Mouse (Mus musculus) small intestine, adult 2 months (tissue): ENCODE results near the gene Chek2. TPM values are rescaled to one million over a fixed set of nuclear protein-coding genes. Genes with fewer than 3 reads are reported as not detected.
"Not testable (repeated sequence)": the region's sequence is repeated elsewhere in the genome, so short reads cannot be mapped to it uniquely, and the experiment has no call there.

Source experiments
- H3K27ac ChIP-seq: fragments of 200-500 bp; 2 replicates; pipeline ENCODE4 v1.5.1; 2012; ENCODE audit warnings: low read depth, low read length, control low read depth, inconsistent platforms; ENCODE audit not compliant: insufficient read depth
- H3K27me3 ChIP-seq: fragments of 200-500 bp; 2 replicates; pipeline ENCODE4 v1.6.1; 2012; ENCODE audit warnings: mild to moderate bottlenecking, moderate library complexity, low read length, inconsistent platforms; ENCODE audit not compliant: control insufficient read depth, insufficient read depth
- H3K36me3 ChIP-seq: fragments of 200-500 bp; 2 replicates; pipeline ENCODE4 v1.6.1; 2012; ENCODE audit warnings: mild to moderate bottlenecking, low read length, control low read depth, inconsistent platforms; ENCODE audit not compliant: control insufficient read depth, insufficient read depth
- H3K4me1 ChIP-seq: fragments of 200-500 bp; 2 replicates; pipeline ENCODE4 v1.6.1; 2012; ENCODE audit warnings: low read length, inconsistent platforms, mixed read lengths; ENCODE audit not compliant: control insufficient read depth, insufficient read depth, insufficient read length
- H3K4me3 ChIP-seq: fragments of 200-500 bp; 2 replicates; pipeline ENCODE4 v1.5.1; 2012; ENCODE audit warnings: low read depth, mild to moderate bottlenecking, control low read depth, inconsistent platforms, low read length, moderate library complexity
- CTCF ChIP-seq: fragments of 200-500 bp; IDR thresholded peaks from 2 replicates; pipeline ENCODE4 v1.5.1; 2012; ENCODE audit warnings: low read depth, mild to moderate bottlenecking, control low read depth, inconsistent platforms, low read length, moderate library complexity, mixed read lengths; ENCODE audit not compliant: insufficient replicate concordance, insufficient read length; ENCODE audit errors: extremely low read depth
- POLR2A ChIP-seq: fragments of 200-500 bp; IDR thresholded peaks from 2 replicates; pipeline ENCODE4 v1.6.1; 2012; ENCODE audit warnings: low read depth, mild to moderate bottlenecking, control low read depth, inconsistent platforms, low read length, moderate library complexity
- WGBS: fragments of 180-500 bp; shearing (Covaris S2); methylation state at CpG from one replicate; pipeline ENCODE4 v1.1.7; 2018; 5-methylcytosine and 5-hydroxymethylcytosine counted together
- polyA plus RNA-seq: library from polyadenylated mRNA; depleted of rRNA; stranded (reverse); fragments of >200 nt; gene quantifications from 2 replicates; pipeline ENCODE4 v1.2.3, GENCODE M21; 2012

The Chek2 gene
- polyA plus RNA-seq, 1 experiment, result 4.3 TPM

- 32% methylated on average over 8 of the region's 8 CpGs for WGBS
- H3K27ac ChIP-seq, result peak overlapping the region; percentile 72
- peaks cover 13% of the 10 kb centered on the region; the same call in 1 of the 2 replicates for H3K4me1 ChIP-seq
- no peaks in the 10 kb centered on the region for H3K27me3 ChIP-seq
- no peak for TF ChIP-seq POLR2A
- no peak for TF ChIP-seq CTCF
- H3K36me3 ChIP-seq, result peaks cover 2% of the 10 kb centered on the region; the same call in 1 of the 2 replicates
- no peak overlapping the region for H3K4me3 ChIP-seq
These were observed 12.8 kb upstream of the Chek2 start for GRCm38 (mm10) chr5:110826781-110827495.

- H3K4me3 ChIP-seq, result no peak overlapping the region
- peaks cover 2% of the 10 kb centered on the region; the same call in 1 of the 2 replicates for H3K36me3 ChIP-seq
- peak overlapping the region; percentile 25 for H3K27ac ChIP-seq
- no peak for TF ChIP-seq CTCF
- TF ChIP-seq POLR2A, result no peak
- H3K27me3 ChIP-seq, result no peaks in the 10 kb centered on the region
- H3K4me1 ChIP-seq, result peaks cover 13% of the 10 kb centered on the region; the same call in 1 of the 2 replicates
- 21% methylated on average over 5 of the region's 5 CpGs for WGBS
These were observed 12.2 kb upstream of the Chek2 start for GRCm38 (mm10) chr5:110827576-110827975.

DNA sequence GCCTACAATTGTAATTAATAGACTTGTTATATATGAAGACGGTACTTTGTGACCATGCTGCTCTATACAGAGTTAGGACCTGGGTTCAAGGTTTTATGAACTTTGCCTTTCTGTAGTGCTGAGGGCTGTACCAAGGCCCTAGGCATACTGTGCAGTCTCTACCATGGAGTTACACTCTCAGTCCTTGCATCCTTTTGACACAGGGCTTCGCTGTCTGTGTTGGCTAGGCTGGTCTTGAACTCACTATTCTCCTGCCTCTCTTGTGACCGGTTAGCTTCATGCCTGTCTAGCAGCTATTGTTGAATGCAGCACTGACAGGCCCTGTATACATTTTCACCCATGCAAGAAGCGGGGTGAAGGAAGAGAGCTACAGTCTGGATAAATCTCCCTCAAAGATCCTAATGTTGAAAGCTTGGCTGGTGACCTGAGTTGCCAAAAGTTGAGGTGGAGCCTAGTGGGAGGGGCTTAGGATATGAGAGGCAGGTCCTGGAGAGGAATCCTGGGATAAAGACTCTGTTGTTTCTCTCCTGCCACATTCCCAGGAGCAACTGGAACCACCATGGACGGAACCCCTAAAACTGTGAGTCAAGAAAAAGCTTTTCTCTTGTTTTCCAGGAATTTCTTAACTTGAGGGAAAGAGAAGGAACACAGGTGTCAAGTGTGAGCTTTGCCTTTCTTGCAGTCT, 8.6 kb upstream of the Chek2 start:
- H3K4me1 ChIP-seq, result peaks cover 7% of the 10 kb centered on the region; the same call in 1 of the 2 replicates
- peaks cover 12% of the 10 kb centered on the region; the same call in 1 of the 2 replicates for H3K36me3 ChIP-seq
- no peak overlapping the region for H3K4me3 ChIP-seq
- no peaks in the 10 kb centered on the region for H3K27me3 ChIP-seq
- 94% methylated on average over 5 of the region's 5 CpGs for WGBS
- TF ChIP-seq CTCF (no peak), POLR2A (no peak)
- no peak overlapping the region for H3K27ac ChIP-seq

- 14% methylated on average over 3 of the region's 3 CpGs for WGBS
- peaks cover 11% of the 10 kb centered on the region; the same call in 1 of the 2 replicates for H3K36me3 ChIP-seq
- no peaks in the 10 kb centered on the region for H3K27me3 ChIP-seq
- H3K27ac ChIP-seq, result no peak overlapping the region
- TF ChIP-seq POLR2A (no peak), CTCF (peak; percentile 45; the same call in 1 of the 2 replicates)
- H3K4me3 ChIP-seq, result no peak overlapping the region
- no peaks in the 10 kb centered on the region; the same call in 1 of the 2 replicates for H3K4me1 ChIP-seq
These were observed 3.8 kb upstream of the Chek2 start for GRCm38 (mm10) chr5:110835959-110836358.

DNA sequence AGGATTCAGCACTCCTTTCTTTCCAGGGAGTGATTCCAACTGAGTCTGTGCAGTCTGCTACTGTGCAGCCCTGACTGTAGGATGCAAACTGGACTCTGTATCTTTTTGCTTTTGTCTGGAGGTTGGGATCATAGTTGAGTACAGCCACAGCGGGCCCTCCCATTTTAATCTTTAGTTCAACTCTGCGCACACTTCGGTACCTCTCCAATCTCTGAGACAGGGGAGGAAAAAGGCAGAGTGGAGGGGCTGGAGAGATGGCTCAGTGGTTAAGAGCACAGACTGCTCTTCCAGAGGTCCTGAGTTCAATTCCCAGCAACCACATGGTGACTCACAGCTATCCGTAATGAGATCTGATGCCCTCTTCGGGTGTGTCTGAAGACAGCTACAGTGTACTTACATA, 1.8 kb upstream of the Chek2 start:
- not testable (repeated sequence) for H3K4me3 ChIP-seq, H3K27ac ChIP-seq, H3K4me1 ChIP-seq, H3K27me3 ChIP-seq, H3K36me3 ChIP-seq
- 75% methylated on average over 5 of the region's 5 CpGs for WGBS

DNA sequence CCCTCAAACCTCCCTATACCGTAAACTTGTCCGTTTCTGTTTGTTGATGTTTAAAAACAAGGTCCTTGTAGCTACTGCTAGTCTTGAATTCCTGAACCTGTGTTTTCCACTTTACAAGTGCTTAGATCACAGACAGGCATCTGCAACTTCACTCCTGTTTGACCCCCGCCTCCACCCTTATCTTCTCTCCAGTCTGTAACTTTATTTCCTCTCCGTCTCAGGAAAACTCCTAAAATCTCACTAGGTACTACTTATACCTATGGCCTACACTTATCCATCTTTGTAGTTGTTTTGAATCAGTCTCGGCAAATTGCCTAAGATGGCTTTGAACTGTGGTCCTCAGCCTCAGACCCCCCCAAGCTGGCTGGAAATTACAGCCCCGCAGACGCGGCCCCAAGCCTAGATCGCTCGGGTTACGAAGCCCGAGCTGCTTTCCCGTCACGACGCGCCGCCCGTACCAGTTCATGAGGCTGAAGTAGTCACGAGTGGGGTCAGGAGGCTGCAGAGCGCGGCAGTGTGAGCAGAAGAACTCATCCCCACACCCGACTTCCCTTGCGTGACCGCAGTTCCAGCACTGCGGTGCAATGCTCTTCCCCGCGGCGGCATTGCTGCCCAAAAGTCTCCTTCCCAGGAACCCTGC, 621 bp upstream of the Chek2 start:
- peak overlapping the region; percentile 73 for H3K27ac ChIP-seq
- TF ChIP-seq CTCF, result no peak
- TF ChIP-seq POLR2A, result no peak
- 3% methylated on average over 28 of the region's 28 CpGs for WGBS
- peak overlapping the region; percentile 89 for H3K4me3 ChIP-seq
- H3K4me1 ChIP-seq, result no peaks in the 10 kb centered on the region; the same call in 1 of the 2 replicates
- peaks cover 1% of the 10 kb centered on the region; the same call in 1 of the 2 replicates for H3K36me3 ChIP-seq
- no peaks in the 10 kb centered on the region for H3K27me3 ChIP-seq

GRCm38 (mm10) chr5:110840465-110840864, 686 bp downstream of the Chek2 start:
- WGBS, result 2% methylated on average over 4 of the region's 4 CpGs

More at GRCm38 (mm10) chr5:110840465-110840864, 686 bp downstream of the Chek2 start:
- Histone ChIP-seq H3K4me1 (no peaks in the 10 kb centered on the region; the same call in 1 of the 2 replicates), H3K27ac (peak overlapping the region; percentile 22; the same call in 1 of the 2 replicates), H3K36me3 (peaks cover 1% of the 10 kb centered on the region; the same call in 1 of the 2 replicates), H3K27me3 (no peaks in the 10 kb centered on the region), H3K4me3 (peak overlapping the region; percentile 89; the same call in 1 of the 2 replicates)
- TF ChIP-seq POLR2A (no peak), CTCF (no peak)
